Mouse (Mus musculus): ENCODE results near the gene Gm10337. TPM values are rescaled to one million over a fixed set of nuclear protein-coding genes. Genes with fewer than 3 reads are reported as not detected.

The Gm10337 gene
- polyA plus RNA-seq, 2 experiments from 2014 or later, result not detected

DNA sequence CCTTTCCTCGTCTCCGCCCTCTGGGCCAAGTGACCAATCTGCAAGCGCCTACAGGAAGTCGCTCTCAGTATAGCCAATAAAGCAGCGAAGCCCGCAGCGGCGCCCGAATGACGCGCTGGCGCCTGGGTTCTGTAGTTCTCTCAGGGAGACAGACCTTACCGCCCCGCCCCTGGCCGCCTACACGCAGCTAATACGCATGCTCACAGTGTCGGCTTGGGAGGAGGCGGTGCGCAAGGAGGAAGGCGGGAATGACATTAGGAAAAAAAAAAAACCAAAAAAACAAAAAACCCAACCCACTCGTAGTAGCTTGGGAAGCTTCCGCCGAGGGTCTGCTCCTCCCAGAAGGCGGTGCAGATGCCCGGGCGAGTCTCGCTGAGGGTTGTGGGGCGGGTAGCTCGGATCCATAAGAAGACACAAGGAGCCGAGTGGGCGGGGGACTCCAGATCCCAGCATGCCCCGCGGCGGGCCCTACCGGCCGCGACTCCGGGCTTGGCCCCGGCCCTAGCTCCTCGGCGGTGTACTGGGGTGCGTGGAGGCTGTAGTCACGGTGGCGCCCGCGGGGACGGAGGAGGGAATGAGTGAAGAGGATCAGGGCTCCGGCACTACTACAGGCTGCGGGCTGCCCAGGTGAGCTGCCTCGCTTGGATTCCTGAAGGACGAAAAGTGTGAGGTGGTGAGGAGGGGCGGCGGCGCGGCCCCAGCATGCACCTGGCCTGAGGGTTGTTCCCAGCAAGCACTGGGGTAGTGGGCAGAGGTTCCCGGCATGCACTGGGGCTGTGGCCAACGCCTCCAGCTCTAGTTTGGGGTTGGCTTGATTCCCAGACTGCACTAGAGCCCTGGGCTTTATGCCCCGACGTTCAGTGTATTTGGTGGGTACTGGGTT lies 14.7 kb downstream of the Gm10337 start, which contains the start of gene Tarbp2:
TSS of gene Tarbp2 (plus strand) at position 217 of the 883 bp plus-strand sequence.
- peak; percentile 89 for ATAC-seq

DNA sequence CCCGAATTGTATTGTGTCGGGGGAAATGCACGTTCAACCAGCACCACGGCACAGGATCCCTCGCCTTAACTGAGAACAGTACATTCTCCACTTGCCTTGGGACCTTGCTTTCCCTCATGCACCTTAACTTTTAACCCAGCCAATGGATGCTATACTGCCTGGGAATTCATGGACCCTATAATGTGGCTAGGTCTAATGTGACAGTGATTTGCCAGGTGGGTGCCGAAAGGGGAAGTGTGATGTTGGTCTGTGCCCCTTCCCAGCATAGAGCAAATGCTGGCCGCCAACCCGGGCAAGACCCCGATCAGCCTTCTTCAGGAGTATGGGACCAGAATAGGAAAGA lies 15.3 kb downstream of the Gm10337 start:
- no peak for ATAC-seq

DNA sequence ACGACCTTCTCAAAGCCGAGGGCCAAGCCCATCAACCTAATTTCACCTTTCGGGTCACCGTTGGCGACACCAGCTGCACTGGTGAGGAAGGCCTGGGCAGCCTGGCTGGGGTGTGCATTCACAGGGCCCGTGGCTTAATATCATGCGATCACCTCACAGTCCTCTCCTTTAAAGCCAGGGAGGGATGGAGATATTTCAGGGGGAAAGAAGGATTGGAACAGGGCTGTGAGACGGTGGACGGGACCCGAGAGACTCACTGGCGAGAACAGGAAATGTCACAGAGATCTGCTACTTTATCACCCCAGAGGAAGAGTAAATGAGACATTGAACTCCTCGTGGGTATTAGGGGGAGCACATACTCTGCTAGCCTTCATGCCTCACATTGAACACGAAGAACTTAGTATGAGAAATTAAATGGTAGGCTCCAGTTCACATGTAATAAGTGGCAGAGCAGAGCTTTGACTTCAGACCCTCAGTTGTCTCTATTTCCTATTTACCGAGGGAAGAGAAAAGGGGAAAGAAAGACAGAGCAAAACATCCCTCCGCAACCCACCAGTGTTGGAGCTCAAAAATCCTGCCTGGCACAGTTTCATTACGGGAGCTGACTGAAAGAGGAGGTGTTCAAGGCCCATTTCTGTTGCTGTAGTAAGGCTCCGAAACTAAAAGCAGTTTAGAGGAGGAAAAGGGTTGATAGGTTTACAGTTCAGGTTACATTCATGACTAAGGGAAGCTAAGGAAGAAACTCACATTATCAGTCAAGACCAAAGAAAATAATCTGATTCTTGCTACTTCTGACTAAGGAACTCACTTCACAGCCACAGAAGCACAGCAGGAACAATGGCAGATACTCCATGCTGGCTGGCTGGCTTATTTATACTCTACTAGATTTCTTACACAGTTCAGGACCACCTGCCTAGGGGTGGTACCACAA lies 16.0 kb downstream of the Gm10337 start:
- no peak for ATAC-seq

GRCm38 (mm10) chr15:102520416-102520815 lies 16.9 kb downstream of the Gm10337 start:
- no peak for ATAC-seq

GRCm38 (mm10) chr15:102521480-102521879 lies 18.0 kb downstream of the Gm10337 start:
- ATAC-seq, result no peak

DNA sequence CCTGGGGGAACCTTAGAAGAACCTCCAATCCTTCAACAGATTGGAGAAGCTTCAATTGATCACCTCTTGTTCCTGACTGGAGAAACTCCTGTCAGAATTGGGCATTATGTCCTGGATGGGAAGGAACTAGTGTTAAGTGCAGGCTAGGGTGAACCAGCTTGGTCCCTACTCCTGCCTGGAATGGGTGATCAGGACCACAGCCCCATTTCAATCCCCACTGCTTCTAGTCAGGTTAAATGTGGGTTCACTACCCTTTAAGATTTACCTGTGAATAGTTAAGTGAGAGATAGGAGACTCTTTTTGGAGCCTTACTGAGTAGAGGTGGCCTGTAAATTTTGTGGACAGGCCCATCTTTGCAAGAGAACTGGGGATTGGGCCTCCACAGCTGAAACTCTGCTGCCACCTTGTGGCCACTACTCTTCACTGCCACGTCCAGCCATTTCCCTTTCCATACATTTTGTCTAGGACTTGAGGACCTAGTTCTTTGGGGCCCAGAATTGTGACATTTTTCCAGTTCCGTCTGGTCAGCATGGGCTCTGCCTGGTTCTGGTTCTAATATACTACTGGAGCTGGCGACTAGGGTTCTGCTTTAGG lies 21.5 kb downstream of the Gm10337 start, which contains the start of gene Npff:
TSS of gene Npff (minus strand) at position 51 of the 594 bp plus-strand sequence.
- ATAC-seq, result peak; percentile 80

- no peak for ATAC-seq
Observed at GRCm38 (mm10) chr15:102526111-102527002, 22.8 kb downstream of the Gm10337 start.

GRCm38 (mm10) chr15:102527936-102528335 lies 24.4 kb downstream of the Gm10337 start:
- ATAC-seq, result no peak

DNA sequence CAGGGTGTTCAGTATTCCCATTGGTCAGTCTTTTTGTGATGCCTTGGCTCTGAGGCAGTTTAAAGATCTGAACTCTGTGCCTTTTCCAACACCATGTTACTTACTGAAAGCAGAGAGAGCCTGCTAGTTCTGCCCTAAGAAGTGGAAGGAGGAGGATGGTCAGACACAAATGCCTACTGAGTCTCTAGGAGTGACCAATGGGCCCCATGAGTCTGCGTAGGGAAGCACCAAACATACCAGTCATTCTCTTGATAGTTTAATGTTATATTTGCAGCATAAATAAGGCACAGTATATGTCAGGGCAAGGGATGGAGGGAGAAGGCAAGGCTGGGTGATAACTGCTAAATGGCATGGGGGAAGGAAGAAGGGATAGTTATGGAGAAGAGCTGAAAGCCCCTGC lies 24.9 kb downstream of the Gm10337 start:
- ATAC-seq, result no peak

- ATAC-seq, result no peak
Observed at GRCm38 (mm10) chr15:102530566-102530965, 27.0 kb downstream of the Gm10337 start.

- no peak for ATAC-seq
Observed at GRCm38 (mm10) chr15:102531586-102531985, 28.1 kb downstream of the Gm10337 start.

DNA sequence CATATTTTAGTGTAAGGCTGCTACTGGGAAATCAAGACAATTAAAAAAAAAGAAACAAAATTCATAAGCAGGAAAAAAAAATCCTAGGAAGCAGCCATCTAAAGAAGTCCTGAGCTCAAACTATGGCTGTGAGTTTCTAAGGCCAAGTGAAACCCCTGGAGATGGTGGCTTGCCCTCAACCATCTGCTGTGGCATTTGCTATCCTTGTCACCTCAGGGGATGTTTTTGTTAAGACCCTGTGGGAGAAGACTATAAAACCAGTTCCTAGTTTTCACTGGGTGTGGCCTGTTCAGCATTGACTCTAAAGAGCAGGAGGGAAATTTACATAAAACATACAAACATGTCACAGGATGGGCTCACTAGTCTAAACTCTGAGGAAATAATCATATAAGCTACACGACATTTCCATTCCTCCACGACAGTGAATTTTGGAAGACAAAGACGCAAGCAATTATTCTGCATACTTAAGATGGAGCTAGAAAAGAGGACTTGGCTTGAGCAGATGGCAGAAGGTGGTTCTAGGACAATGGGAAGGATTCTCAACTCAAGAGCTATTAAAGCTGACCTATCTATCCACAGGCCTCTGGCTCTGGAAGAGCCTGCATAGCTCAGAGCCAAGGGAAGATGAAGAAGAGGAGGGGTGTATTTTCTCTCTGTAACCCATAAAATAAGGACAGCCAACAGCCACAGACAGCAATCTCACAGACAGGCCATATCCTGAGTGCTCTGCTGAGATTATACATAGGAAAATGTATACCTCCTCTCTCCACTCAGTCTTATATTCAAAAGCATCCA lies 28.8 kb downstream of the Gm10337 start:
- no peak for ATAC-seq

DNA sequence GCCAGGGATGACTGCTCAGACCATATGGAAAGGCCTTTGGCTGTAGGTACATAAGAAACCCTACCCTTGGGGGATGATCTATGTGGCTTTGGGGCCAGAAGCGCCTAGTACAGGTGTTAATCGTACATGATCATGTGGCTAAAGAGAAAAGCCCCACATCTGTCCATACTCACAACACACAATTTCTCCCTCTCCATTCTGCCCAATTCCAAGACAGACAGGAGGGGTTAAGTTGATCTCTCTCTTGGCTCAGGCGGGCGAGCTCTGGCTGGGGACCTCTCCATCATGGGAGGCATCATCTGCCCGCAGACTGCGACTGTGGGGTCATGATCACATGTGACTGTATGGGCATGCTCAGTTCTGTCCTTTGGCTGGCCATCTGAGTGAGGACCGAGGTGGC lies 30.4 kb downstream of the Gm10337 start:
- ATAC-seq, result no peak

- no peak for ATAC-seq
Observed at GRCm38 (mm10) chr15:102544801-102545200, 41.3 kb downstream of the Gm10337 start.

- no peak for ATAC-seq
Observed at GRCm38 (mm10) chr15:102546246-102546645, 42.7 kb downstream of the Gm10337 start.

- no peak for ATAC-seq
Observed at GRCm38 (mm10) chr15:102546677-102547427, 43.3 kb downstream of the Gm10337 start.

- ATAC-seq, result no peak
Observed at GRCm38 (mm10) chr15:102547478-102547877, 44.0 kb downstream of the Gm10337 start.

DNA sequence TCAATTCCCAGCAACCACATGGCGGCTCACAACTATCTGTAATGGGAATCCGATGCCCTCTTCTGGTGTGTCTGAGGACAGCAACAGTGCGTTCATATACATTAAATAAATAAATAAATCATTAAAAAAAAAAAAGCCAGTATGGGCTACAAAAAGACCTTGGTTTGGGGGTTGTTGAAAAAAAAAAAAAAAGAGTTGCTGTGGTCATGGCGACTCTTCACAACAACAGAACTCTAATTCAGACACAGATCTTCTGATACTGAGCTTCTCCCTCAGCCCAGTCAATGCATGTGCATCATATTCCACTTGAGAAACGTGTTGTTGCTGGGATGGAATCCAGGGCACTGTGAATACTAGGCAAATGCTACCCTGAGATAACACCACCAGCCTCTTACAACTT lies 49.1 kb downstream of the Gm10337 start:
- ATAC-seq, result no peak

Measured in activated CD4-positive, CD25-positive, alpha-beta regulatory T cell, adult 4 months (primary cell).